Mouse (Mus musculus): Measurements from ENCODE around the gene Rasd2.

GRCm38 (mm10) chr8:75194473-75195071 lies 19.2 kb upstream of the Rasd2 start:
- TF ChIP-seq CTCF (IDR thresholded peaks at IDR 0.05; ENCODE audit: control insufficient read depth, insufficient read depth, low read length) (no peak), POLR2A (IDR thresholded peaks at IDR 0.05; ENCODE audit: borderline replicate concordance, control insufficient read depth, low read depth, low read length) (no peak)
